Mouse (Mus musculus) brain, embryonic 14.5 days (tissue): ENCODE measurements around the gene Akna. TPM values are rescaled to one million over a fixed set of nuclear protein-coding genes. Genes with fewer than 3 reads are reported as not detected.

Experiments used
- DNase-seq: peaks from one replicate; pipeline ENCODE4 v3.0.0-alpha.2; 2011; ENCODE audit warnings: low read depth
- CTCF ChIP-seq: fragments of 200-500 bp; IDR thresholded peaks from 2 replicates; pipeline ENCODE4 v1.5.1; 2012; ENCODE audit warnings: inconsistent platforms, mild to moderate bottlenecking, moderate library complexity, borderline replicate concordance; ENCODE audit not compliant: insufficient read depth, insufficient read length; ENCODE audit errors: extremely low read depth
- POLR2A ChIP-seq: fragments of 200-500 bp; IDR thresholded peaks from 2 replicates; pipeline ENCODE4 v1.6.1; 2012; ENCODE audit warnings: mild to moderate bottlenecking, inconsistent platforms, borderline replicate concordance; ENCODE audit not compliant: poor library complexity, insufficient read depth, insufficient read length, severe bottlenecking; ENCODE audit errors: extremely low read depth
- polyA plus RNA-seq: library from polyadenylated mRNA; depleted of rRNA; stranded (reverse); fragments of >200 nt; gene quantifications from 2 replicates; pipeline ENCODE4 v1.2.3, GENCODE M21; 2012

Gene Akna
- polyA plus RNA-seq, 1 experiment, result 9.1 TPM

GRCm38 (mm10) chr4:63398854-63399609 is 4.1 kb downstream of the Akna start:
- no peak for TF ChIP-seq CTCF
- no peak for TF ChIP-seq POLR2A
- peak; percentile 35 for DNase-seq

- no peak for DNase-seq
- TF ChIP-seq POLR2A (no peak), CTCF (no peak)
These were observed 5.1 kb downstream of the Akna start for GRCm38 (mm10) chr4:63397981-63398537.

GRCm38 (mm10) chr4:63391322-63391721 is 11.8 kb downstream of the Akna start:
- TF ChIP-seq POLR2A (no peak), CTCF (no peak)
- DNase-seq, result no peak

GRCm38 (mm10) chr4:63389887-63390528 is 13.1 kb downstream of the Akna start:
- TF ChIP-seq POLR2A (no peak), CTCF (no peak)
- peak; percentile 83 for DNase-seq

GRCm38 (mm10) chr4:63389121-63389886 is 13.8 kb downstream of the Akna start:
- peak; percentile 93 for DNase-seq
- TF ChIP-seq CTCF, result no peak
- no peak for TF ChIP-seq POLR2A

- no peak for TF ChIP-seq CTCF
- peak; percentile 64 for DNase-seq
These were observed 15.1 kb downstream of the Akna start for GRCm38 (mm10) chr4:63388029-63388428.

GRCm38 (mm10) chr4:63385784-63386183 is 17.4 kb downstream of the Akna start:
- no peak for DNase-seq
- TF ChIP-seq CTCF (no peak), POLR2A (no peak)

GRCm38 (mm10) chr4:63385253-63385652 is 17.9 kb downstream of the Akna start:
- TF ChIP-seq POLR2A (no peak), CTCF (no peak)

GRCm38 (mm10) chr4:63384262-63384661 is 18.9 kb downstream of the Akna start:
- no peak for TF ChIP-seq CTCF
- no peak for TF ChIP-seq POLR2A
- no peak for DNase-seq

More at GRCm38 (mm10) chr4:63385253-63385652, 17.9 kb downstream of the Akna start:
- no peak for DNase-seq

- peak; percentile 51 for DNase-seq
- TF ChIP-seq CTCF, result no peak
- TF ChIP-seq POLR2A, result no peak
These were observed 19.7 kb downstream of the Akna start for GRCm38 (mm10) chr4:63383474-63383873.

- TF ChIP-seq CTCF (no peak), POLR2A (no peak)
- DNase-seq, result no peak
These were observed 20.3 kb downstream of the Akna start for GRCm38 (mm10) chr4:63382676-63383369.

- TF ChIP-seq CTCF (peak; percentile 46; the same call in 1 of the 2 replicates), POLR2A (no peak)
- DNase-seq, result no peak
These were observed 25.7 kb downstream of the Akna start for GRCm38 (mm10) chr4:63377483-63377882.
